Mouse (Mus musculus) gastrocnemius, adult 2 months (tissue): ENCODE results near the gene Dctpp1. TPM values are rescaled to one million over a fixed set of nuclear protein-coding genes. Genes with fewer than 3 reads are reported as not detected.

ENCODE experiments used
- DNase-seq: peaks from one replicate; pipeline ENCODE4 v3.0.0; 2022
- H3K27ac ChIP-seq: fragments of 200-600 bp; 2 replicates; pipeline ENCODE4 v1.8.1; 2022; ENCODE audit warnings: mild to moderate bottlenecking
- H3K4me3 ChIP-seq: fragments of 200-600 bp; 2 replicates; pipeline ENCODE4 v1.8.1; 2022; ENCODE audit warnings: mild to moderate bottlenecking, moderate library complexity
- CTCF ChIP-seq: fragments of 200-600 bp; IDR thresholded peaks from 2 replicates; pipeline ENCODE4 v1.8.1; 2022; ENCODE audit warnings: antibody characterized with exemption, mild to moderate bottlenecking, moderate library complexity
- intact Hi-C: fragments of 180-260 bp; cut with DNase I; formaldehyde crosslinking; loops from one replicate; pipeline ENCODE4 v1.15.1; 2025
- long read RNA-seq, 2 experiments: library from polyadenylated mRNA; stranded (forward); transcript quantifications; one replicate each; pipeline ENCODE4 v2.0.0; 2021
- total RNA-seq, 2 experiments: library from RNA; stranded (reverse); gene quantifications; 2 replicates each; pipeline ENCODE4 v1.2.3; 2021

The Dctpp1 gene
- total RNA-seq: 10 to 100 TPM; 25.1 to 35.4 TPM
- long read RNA-seq, experiment 1, transcript Dctpp1-201 (3 exons, 676 nt): major isoform, 21 of 22 reads
- long read RNA-seq, experiment 1, partial matches to known transcripts: 1 of 22 reads
- long read RNA-seq, experiment 1, other reads (novel, unspliced or antisense): 0 of 22 reads
- long read RNA-seq, experiment 2, transcript Dctpp1-201 (3 exons, 676 nt): major isoform, 28 of 28 reads
- long read RNA-seq, experiment 2, partial matches to known transcripts: 0 of 28 reads
- long read RNA-seq, experiment 2, other reads (novel, unspliced or antisense): 0 of 28 reads

DNA sequence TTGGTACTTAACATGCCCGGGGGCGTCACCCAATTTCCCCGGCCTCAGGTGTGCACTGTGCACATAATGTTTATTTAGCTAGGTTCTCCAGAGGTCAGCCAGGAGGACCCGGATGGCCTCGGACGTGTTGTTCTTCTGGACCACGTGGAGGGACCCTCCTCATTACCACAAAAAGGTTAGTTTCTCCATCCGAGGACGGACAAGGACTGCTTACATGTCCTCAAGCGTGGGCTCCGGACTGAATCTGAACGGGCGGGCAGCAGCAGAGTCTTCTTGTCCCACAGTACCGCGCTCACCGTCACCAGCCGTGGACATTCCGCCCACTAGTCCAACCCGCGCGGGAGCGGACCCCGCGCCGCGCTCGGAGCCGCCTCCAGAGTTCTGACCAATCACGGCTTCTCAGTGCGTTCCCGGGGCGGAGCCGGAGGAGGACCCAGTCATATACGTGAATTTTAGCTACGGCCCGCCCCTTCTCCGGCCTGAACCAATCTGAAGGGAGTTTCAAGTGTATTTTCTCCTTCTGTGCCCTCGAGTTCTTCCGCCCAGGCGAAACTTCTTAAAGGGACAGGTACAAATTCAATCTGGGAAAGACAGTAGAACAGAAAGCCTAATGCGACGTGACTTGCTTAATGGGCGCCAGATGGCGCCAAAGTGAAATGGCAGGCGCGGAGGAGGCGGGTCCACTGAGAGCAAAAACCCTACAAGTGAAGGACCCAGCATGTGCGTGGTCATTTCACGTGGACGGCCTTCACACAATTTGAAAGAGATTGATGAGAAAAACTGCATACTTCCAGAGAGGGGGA is at the start of gene Dctpp1:
Gene Dctpp1 (minus strand): TSS at position 401 of the 803 bp plus-strand sequence.
- peak within 1 kb of the TSS; percentile 75 for H3K4me3 ChIP-seq
- peak within 1 kb of the TSS; percentile 89 for H3K27ac ChIP-seq
- DNase-seq: peak; percentile 98
- intact Hi-C loops: loop anchor here (2.0 kb wide), 1 partner anchor 16 kb away; no protein-coding TSS in a partner anchor
- TF ChIP-seq CTCF: peak; percentile 85

- Histone ChIP-seq H3K27ac (no peak overlapping the region), H3K4me3 (no peak overlapping the region)
- no peak for TF ChIP-seq CTCF
- peak; percentile 7 for DNase-seq
- intact Hi-C loops: loop anchor here (2.0 to 5.0 kb wide), 2 partner anchors 97 to 189 kb away; partner anchors contain the start of gene Zfp764
These were observed 49.4 kb upstream of the Dctpp1 start for GRCm38 (mm10) chr7:127309951-127310350.

DNA sequence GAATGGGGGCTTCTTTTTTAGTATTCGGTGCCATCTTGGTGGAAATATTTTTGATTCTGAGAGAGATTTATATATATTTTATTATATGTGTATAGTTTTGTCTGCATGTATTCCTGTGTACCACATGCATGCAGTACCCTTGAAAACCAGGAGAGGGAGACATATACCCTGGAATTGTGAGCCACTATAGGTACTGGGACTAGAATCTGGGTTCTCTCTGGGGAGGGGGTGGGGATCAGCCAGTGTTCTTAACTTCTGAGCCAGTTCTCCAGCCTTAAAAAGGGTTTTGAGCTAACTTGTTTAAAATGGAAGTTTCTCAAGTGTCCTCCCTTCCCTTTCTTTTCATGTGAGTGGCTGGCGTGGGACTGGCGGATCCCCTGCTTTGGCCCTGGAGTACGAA is 48.4 kb upstream of the Dctpp1 start:
- peak; percentile 80 for TF ChIP-seq CTCF
- intact Hi-C loops: loop anchor here (2.0 to 5.0 kb wide), 2 partner anchors 98 to 190 kb away; partner anchors contain the start of gene Zfp764
- DNase-seq: peak; percentile 21
- Histone ChIP-seq H3K27ac (no peak overlapping the region), H3K4me3 (no peak overlapping the region)

- intact Hi-C loops: loop anchor here (2.0 to 5.0 kb wide), 2 partner anchors 99 to 190 kb away; partner anchors contain the start of gene Zfp764
These were observed 47.9 kb upstream of the Dctpp1 start for GRCm38 (mm10) chr7:127308431-127308830.

DNA sequence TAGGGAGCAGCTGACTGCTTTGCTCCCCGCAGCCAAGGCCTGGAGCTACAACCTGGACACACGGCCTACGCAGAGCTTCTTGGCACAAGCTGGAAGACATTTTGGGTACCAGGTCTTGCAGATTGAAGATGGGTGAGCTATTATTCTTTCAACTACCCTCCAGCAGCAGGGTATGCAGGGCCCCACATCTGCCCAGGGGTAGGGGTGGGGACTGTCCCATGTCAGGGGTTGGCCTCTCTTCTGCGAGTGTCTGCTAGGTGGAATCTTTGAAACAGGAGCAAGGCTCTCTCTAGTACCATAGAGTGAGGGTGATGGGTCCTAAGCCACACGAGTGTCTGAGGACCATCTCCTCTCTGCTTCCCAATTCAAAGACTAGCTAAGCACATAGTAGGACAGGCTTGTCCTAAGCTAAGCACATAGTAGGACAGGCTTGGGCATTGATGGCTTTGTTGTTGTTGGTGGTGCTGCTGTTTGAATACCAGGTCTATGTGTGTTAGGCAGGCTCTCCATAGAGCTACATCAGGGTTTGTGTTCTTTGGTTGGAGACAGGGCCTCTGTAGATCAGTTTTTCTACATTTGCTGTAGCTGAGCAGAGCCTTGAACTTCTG is 37.2 kb upstream of the Dctpp1 start:
- H3K4me3 ChIP-seq: no peak overlapping the region
- no peak for TF ChIP-seq CTCF
- peak; percentile 7 for DNase-seq
- H3K27ac ChIP-seq: no peak overlapping the region
- intact Hi-C loops: no loop called here

More at GRCm38 (mm10) chr7:127308431-127308830, 47.9 kb upstream of the Dctpp1 start:
- Histone ChIP-seq H3K4me3 (no peak overlapping the region), H3K27ac (no peak overlapping the region)
- DNase-seq: peak; percentile 8
- TF ChIP-seq CTCF: no peak

DNA sequence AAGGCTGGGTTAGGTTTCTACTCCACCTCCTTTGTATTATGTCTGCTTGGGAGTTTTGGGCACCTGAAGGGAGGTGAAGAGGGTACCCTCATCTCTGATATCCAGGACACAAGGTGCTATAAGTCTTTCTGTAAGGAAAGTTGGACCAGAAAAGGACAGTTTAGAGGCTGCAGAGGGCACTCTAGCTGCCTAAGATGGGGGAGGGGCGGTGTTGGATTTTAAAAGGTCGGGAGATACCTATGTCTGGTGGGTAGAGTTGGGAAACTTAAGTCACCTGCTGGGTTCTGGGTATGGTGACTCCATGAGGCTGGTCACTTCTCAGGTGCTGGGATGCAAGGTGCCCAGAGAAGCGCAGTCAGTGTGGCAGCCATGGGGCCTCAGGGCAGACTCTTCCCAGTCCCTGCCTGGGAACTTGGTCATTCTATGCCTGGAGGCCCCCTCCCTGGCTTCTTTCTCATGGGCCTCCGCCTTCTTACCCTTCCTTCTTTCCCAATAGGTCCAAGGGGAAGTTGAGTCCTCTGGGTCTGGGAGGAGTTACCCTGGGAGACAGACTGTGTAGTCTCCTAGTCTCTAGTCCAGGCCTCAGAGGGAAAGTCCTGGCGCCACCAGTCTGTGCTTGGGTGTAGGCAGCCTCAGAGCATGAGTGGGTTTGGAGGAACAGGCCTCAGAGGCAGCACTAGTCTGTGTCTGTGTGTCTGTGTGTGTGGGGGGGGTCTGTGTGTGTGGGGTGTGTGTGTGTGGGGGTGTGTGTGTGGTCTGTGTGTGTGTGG is 36.5 kb upstream of the Dctpp1 start:
- DNase-seq: peak; percentile 10
- intact Hi-C loops: no loop called here
- H3K4me3 ChIP-seq: no peak overlapping the region
- no peak overlapping the region for H3K27ac ChIP-seq
- TF ChIP-seq CTCF: no peak

DNA sequence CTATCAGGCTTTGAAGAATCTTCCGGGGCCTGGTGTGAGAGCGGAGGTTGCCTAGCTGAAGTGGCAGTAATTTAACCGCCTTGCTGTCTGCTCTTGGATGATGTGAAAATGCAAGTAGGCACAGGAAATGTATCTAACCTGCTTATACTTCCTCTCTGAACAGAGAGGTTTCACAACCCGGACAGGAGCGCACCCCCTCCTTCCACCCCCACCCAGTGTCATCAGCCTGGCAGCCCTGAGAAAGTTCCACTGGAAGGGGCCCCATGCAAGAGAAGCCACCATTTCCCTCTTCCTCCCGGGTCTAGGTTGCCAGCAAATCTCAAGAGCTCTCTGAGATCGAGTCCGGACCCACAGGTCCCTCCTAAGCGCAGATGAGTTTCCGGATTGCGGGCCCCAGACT is 35.6 kb upstream of the Dctpp1 start, which contains the start of gene Itgal:
Gene Itgal (plus strand): TSS at position 163 of the 400 bp plus-strand sequence.
- no peak within 1 kb of the TSS for H3K27ac ChIP-seq
- TF ChIP-seq CTCF: no peak
- no peak within 1 kb of the TSS for H3K4me3 ChIP-seq
- DNase-seq: no peak
- intact Hi-C loops: no loop called here

DNA sequence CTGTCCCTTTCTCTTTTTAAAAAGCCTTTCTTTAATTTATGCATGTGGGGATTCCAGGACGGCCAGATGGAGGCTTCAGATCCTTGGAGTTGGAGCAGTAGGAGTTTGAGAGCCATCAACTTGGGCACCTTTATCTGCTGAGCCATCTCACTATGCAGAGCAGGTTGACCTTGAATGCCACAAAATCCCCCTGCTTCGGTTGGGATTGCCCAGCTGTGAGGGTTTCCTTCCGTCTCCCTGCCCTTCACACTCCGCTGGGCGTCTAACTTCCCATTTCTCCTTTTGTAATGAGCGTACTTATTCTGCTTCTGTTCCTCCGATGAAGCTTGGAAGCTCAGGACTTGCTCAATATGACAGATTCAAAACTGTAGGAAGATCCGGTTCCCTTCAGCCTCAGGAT is 29.6 kb upstream of the Dctpp1 start:
- TF ChIP-seq CTCF: no peak
- Histone ChIP-seq H3K27ac (no peak overlapping the region), H3K4me3 (no peak overlapping the region)
- intact Hi-C loops: no loop called here
- no peak for DNase-seq

DNA sequence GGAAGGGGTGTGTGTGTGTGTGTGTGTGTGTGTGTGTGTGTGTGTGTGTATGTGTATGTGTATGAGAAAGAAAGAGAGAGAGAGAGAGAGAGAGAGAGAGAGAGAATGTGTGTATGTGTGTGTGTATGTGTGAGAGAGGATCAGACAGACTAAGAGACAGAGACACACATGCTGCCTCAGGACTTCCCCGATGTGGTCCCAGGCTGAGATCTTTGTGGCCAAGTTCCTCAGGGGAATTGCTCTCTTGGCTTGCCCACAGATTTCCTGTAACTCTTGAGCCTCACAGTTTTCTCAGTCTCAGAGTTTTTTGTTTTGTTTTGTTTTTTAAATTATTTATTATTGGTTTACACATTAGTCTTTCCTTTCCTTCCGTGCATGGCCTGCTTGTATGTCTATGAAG is 28.8 kb upstream of the Dctpp1 start:
- no peak for TF ChIP-seq CTCF
- intact Hi-C loops: no loop called here
- no peak for DNase-seq
- no peak overlapping the region for H3K4me3 ChIP-seq
- no peak overlapping the region for H3K27ac ChIP-seq

- TF ChIP-seq CTCF: no peak
- H3K27ac ChIP-seq: no peak overlapping the region
- DNase-seq: no peak
- intact Hi-C loops: no loop called here
- no peak overlapping the region for H3K4me3 ChIP-seq
These were observed 27.4 kb upstream of the Dctpp1 start for GRCm38 (mm10) chr7:127287940-127288339.

DNA sequence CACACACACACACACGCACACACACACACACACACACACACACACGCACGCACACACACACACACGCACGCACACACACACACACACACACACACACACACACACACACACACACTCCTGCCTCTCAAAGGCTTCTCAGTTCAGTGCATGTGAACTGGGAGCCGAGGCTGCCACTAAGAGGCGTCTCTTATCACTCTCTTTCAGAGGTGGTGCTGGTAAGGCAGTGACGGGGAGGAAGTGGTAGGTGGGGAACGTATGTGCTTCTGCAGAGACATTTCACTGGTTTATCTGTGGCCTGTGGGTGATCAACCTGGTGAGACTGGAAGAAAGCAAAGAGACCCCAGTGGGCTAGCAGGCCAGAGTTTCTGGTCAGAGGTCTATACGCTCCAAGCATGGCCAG is 24.6 kb upstream of the Dctpp1 start:
- no peak overlapping the region for H3K4me3 ChIP-seq
- intact Hi-C loops: no loop called here
- no peak overlapping the region for H3K27ac ChIP-seq
- no peak for DNase-seq
- no peak for TF ChIP-seq CTCF

DNA sequence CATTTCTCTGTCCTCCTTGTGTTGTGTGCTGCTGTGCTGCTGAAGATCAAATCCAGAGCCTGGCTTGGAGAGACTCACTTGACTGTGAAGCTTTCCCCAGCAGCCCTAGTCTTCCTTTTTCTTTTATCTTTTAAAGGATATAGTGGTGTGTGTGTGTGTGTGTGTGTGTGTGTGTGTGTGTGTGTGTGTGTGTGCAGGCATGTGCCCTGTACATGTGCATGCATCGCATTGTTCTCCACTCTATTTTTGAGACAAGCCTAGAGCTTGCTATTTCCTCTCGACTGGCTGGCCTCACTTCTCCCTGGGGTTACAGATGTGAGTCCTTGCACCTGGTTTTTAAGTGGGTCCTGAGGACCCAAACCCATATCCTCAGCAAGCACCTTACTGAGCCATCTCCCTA is 21.7 kb upstream of the Dctpp1 start:
- DNase-seq: no peak
- intact Hi-C loops: no loop called here
- no peak overlapping the region for H3K4me3 ChIP-seq
- H3K27ac ChIP-seq: no peak overlapping the region
- no peak for TF ChIP-seq CTCF
